Mouse (Mus musculus): ENCODE measurements around the gene Cald1.

Cald1 gene

GRCm38 (mm10) chr6:34664749-34665148 lies 66.4 kb downstream of the Cald1 start:
- no peak for DNase-seq (ENCODE audit: inconsistent ontology term)

- no peak for DNase-seq (ENCODE audit: inconsistent ontology term)
Observed at GRCm38 (mm10) chr6:34668739-34669254, 70.5 kb downstream of the Cald1 start.

- peak; percentile 14 for DNase-seq (ENCODE audit: inconsistent ontology term)
Observed at GRCm38 (mm10) chr6:34671355-34671754, 73.1 kb downstream of the Cald1 start.

GRCm38 (mm10) chr6:34674416-34674815 lies 76.1 kb downstream of the Cald1 start:
- no peak for DNase-seq (ENCODE audit: inconsistent ontology term)

- no peak for DNase-seq (ENCODE audit: inconsistent ontology term)
Observed at GRCm38 (mm10) chr6:34674897-34675296, 76.6 kb downstream of the Cald1 start.

GRCm38 (mm10) chr6:34682126-34682525 lies 83.8 kb downstream of the Cald1 start:
- DNase-seq (ENCODE audit: inconsistent ontology term), result no peak

GRCm38 (mm10) chr6:34684886-34685285 lies 86.6 kb downstream of the Cald1 start:
- DNase-seq (ENCODE audit: inconsistent ontology term), result peak; percentile 67

- DNase-seq (ENCODE audit: inconsistent ontology term), result no peak
Observed at GRCm38 (mm10) chr6:34688971-34689370, 90.7 kb downstream of the Cald1 start.

GRCm38 (mm10) chr6:34691416-34691815 lies 93.1 kb downstream of the Cald1 start:
- no peak for DNase-seq (ENCODE audit: inconsistent ontology term)

GRCm38 (mm10) chr6:34694096-34694495 lies 95.8 kb downstream of the Cald1 start:
- DNase-seq (ENCODE audit: inconsistent ontology term), result no peak

- no peak for DNase-seq (ENCODE audit: inconsistent ontology term)
Observed at GRCm38 (mm10) chr6:34703421-34704120, 105.3 kb downstream of the Cald1 start.

GRCm38 (mm10) chr6:34707521-34707920 lies 109.2 kb downstream of the Cald1 start:
- DNase-seq (ENCODE audit: inconsistent ontology term), result peak; percentile 45

GRCm38 (mm10) chr6:34708650-34709265 lies 110.5 kb downstream of the Cald1 start:
- peak; percentile 90 for DNase-seq (ENCODE audit: inconsistent ontology term)

- peak; percentile 96 for DNase-seq (ENCODE audit: inconsistent ontology term)
Observed at GRCm38 (mm10) chr6:34709289-34709688, 111.0 kb downstream of the Cald1 start.

- DNase-seq (ENCODE audit: inconsistent ontology term), result peak; percentile 62
Observed at GRCm38 (mm10) chr6:34709946-34710682, 111.8 kb downstream of the Cald1 start.

- no peak for DNase-seq (ENCODE audit: inconsistent ontology term)
Observed at GRCm38 (mm10) chr6:34710848-34711247, 112.5 kb downstream of the Cald1 start.

- DNase-seq (ENCODE audit: inconsistent ontology term), result no peak
Observed at GRCm38 (mm10) chr6:34711620-34712019, 113.3 kb downstream of the Cald1 start.

GRCm38 (mm10) chr6:34713169-34713568 lies 114.9 kb downstream of the Cald1 start:
- DNase-seq (ENCODE audit: inconsistent ontology term), result peak; percentile 39

GRCm38 (mm10) chr6:34713777-34714176 lies 115.5 kb downstream of the Cald1 start:
- no peak for DNase-seq (ENCODE audit: inconsistent ontology term)

GRCm38 (mm10) chr6:34714612-34715011 lies 116.3 kb downstream of the Cald1 start:
- DNase-seq (ENCODE audit: inconsistent ontology term), result no peak

- peak; percentile 30 for DNase-seq (ENCODE audit: inconsistent ontology term)
Observed at GRCm38 (mm10) chr6:34716206-34716887, 118.0 kb downstream of the Cald1 start.
